Mouse (Mus musculus) cerebellum, postnatal 36 days (tissue): ENCODE measurements around the gene Tcte1.

Experiments
- DNase-seq, 2 experiments: peaks; one replicate each; pipeline ENCODE4 v3.0.0; 2021 to 2022; ENCODE audit warnings: mixed read lengths in 2 of 2

Gene Tcte1

DNA sequence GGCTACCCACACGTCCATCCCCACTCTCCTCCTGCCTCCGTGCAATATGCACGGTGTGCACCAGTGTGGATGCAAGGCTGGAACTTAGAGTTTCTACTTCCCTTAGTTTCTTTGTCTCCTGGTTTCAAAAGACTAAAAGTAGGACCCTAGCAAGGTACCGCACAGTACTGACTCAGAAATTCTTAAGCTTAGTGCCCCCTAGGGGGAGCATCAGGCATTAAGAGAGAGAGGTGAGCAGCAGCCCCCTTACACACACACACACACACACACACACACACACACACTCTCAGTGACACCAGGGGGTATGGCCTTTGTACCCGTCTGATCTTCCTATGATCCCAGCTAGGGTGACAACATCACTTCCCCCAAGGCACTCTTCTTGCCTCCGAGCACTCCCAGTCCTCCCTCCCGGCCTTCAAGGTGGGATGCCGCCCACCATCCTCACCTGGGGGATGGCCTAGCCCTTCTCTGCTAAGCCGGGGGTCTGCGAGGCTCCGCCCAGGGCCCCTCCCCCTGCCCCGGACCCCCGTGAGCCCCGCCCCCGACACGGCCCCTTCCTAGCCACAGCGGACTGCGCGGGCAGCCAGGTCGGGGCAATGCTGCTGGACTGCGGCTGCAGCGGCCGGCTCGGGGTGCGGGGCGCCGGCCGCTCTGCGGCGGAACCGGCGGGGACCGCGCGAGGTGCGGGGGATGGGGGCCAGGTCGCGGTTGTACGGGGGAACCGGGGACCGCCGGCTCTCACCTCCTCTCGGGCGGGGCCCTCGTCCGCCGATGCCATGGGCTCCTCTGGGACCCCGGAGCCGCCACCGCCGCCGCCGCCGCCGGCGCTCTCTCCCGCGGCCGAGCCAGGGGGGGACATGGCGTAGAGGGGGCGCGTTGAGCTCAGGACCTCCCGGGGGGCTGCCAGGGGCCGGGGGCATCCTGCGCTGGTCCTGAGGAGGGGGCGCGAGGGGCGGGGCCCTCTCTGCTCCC lies 25.6 kb downstream of the Tcte1 start:
- peak; percentile 76 to 80 for DNase-seq

- peak; percentile 78 to 87 for DNase-seq
These were observed 26.5 kb downstream of the Tcte1 start, which contains the start of gene Tmem151b for GRCm38 (mm10) chr17:45549617-45550181. Gene Tmem151b, minus strand, starts transcription at chr17:45549677.

DNA sequence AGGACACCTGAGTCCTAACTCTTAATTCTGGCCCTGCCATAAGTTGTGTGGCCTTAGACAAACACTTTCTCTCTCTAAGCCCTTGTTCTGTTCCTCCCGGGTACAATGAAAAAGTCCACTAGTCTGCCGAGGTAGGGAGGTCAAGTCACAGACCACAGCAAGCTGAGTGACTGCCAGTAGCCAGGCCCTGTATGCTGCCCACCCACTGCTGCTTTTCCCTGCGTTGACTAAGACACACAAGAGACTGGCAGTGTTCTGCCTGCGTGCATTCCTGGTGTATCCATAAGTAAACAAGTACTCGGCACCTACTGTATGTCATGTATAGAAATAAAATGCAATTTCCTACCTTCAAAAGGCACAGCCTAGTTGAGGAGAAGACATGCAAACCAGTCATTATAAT lies 27.0 kb downstream of the Tcte1 start:
- peak in 1 of 2 experiments; percentile 36 for DNase-seq

- no peak for DNase-seq
These were observed 28.1 kb downstream of the Tcte1 start for GRCm38 (mm10) chr17:45551249-45551796.

GRCm38 (mm10) chr17:45551816-45552451 lies 28.7 kb downstream of the Tcte1 start:
- DNase-seq: peak; percentile 90 to 96

DNA sequence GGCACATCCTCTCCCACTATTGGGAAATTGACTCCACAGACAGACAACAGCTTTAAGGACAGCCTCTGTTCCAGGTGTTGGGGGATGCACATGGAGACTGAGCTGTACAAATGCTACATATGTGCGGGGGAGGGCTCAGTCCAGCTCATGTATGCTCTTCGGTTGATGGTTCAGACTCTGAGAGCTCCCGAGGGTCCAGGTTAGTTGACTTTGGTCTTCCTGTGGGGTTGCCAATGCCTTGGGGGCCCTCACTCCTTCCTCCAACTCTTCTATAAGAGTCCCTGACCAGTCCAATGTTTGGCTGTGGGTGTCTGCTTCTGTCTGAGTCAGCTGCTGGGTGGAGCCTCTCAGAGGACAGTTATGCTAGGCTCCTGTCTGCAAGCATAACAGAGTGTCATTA lies 29.8 kb downstream of the Tcte1 start:
- DNase-seq: no peak

GRCm38 (mm10) chr17:45554420-45554819 lies 31.2 kb downstream of the Tcte1 start:
- DNase-seq: no peak

GRCm38 (mm10) chr17:45555452-45556106 lies 32.3 kb downstream of the Tcte1 start, which contains the start of gene Nfkbie:
Gene Nfkbie, plus strand, starts transcription at chr17:45555703.
- DNase-seq: peak; percentile 93 to 94

- DNase-seq: no peak
These were observed 32.9 kb downstream of the Tcte1 start for GRCm38 (mm10) chr17:45556107-45556489.

- DNase-seq: no peak
These were observed 33.4 kb downstream of the Tcte1 start for GRCm38 (mm10) chr17:45556514-45557245.

GRCm38 (mm10) chr17:45557246-45557824 lies 34.1 kb downstream of the Tcte1 start:
- no peak for DNase-seq

DNA sequence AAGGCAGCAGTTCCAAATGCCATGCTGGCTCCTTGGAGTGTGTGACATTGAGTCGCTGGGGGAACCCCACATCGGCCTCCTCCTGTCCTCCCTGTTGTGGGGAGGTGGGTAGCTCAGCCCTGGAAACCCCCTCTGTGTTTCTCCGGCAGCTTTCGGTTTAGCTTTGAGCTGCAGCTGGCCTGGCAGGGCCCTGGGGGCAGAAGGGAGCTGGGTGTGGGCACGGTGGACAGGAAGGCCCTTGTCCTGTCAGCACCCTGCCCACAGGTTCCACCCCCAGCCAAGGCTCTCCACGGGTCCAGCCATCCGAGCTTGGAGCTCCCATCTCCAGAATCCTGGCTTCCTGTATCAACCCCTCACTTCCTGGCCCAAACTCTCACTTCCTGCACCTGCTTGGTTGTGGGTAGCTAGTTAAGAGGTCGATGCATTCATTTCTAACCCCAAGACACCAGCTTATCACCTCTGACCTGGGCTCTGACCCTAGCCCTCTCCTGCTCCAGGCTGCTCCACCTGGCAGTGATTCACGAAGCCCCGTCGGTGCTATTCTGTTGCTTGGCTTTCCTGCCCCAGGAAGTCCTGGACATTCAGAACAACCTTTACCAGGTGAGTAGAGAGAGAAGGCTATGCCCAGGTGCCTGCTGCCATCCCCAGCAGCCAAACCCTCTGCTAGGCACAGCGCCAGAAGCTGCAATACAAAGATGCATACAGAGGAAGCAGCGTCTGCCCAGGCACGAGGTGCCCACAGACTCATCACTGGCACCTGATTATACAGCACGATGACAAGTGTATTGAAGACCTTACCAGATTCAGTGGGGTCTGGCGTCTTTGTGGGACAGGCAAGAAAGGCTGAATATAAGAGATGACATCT lies 35.0 kb downstream of the Tcte1 start:
- peak in 1 of 2 experiments; percentile 38 for DNase-seq

DNA sequence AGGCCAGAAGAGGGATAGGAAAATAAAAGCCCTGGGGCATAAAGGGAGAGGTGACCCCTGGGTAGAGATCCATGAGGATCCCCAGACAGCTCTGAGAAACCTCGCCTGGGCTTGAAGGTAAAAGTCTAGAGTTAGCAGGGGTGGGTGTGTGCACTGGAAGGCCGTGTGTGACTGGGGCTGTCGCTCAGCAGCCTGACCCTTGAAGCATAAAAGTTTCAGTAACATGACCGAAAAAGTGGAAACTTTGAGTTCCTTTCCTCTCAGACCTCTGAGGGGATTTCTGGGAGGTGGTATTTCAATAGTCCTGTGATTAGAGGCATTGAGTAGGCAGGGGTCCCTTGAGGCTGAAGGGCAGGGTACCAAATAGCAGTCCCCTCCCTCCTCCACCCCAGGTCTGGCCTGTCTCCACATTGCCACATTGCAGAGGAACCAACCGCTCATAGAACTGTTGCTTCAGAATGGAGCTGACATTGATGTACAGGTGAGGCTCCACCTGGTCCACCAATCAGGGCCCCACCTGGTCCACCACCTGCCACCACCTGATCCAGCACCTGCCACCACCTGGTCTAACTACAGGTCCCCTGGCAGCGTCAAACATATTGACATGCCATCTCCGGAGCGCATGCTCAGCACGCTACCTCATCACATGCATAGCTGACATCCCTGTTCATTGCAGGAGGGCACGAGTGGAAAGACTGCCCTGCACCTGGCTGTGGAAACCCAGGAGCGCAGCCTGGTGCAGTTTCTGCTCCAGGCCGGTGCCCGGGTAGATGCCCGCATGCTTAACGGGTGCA lies 36.7 kb downstream of the Tcte1 start:
- peak; percentile 53 to 72 for DNase-seq

- DNase-seq: no peak
These were observed 40.0 kb downstream of the Tcte1 start for GRCm38 (mm10) chr17:45563216-45563615.

DNA sequence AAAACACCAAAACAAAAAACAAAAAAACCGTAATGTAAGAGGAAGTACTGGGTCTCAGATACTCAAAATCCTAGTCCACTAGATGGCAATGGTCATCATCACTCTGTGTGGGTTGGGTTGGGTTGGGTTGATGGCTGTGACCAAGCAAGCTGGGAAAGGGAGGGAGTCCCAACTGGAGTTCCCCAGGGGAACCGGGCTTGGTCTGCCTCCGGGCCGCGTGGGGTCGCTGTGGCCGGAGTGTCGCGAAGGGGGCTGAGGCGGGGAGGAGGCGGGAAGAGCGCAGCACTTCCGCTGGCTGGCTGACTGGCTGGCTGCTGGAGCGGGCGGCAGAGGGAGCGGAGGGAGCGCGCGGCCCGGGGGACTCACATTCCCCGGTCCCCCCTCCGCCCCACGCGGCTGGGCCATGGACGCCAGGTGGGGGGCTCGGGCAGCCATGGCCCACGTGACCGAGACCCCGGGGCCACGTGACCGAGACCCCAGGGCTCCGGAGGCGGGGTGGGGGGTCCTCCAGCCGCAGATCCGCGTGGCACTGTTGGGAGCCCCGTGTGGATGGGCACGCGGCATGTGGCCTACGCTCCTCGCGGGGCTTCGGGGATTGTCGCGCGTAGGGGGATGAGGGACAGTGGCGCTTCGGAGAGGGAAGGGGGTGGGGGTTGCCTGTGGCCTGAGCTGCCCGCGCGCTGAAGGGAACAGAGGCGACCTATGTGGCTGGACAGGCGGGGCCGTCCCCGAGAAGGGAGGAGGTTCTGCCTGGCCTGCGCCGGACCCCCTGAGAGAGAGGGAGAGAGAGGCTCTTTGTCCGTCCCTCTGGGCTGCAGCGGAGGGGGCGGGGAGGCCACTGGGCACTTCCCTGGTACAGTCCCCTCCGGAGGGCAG lies 40.7 kb downstream of the Tcte1 start, which contains the start of gene Slc35b2:
TSS of gene Slc35b2 (plus strand) at position 220 of the 876 bp plus-strand sequence.
- DNase-seq: peak; percentile 90 to 94

DNA sequence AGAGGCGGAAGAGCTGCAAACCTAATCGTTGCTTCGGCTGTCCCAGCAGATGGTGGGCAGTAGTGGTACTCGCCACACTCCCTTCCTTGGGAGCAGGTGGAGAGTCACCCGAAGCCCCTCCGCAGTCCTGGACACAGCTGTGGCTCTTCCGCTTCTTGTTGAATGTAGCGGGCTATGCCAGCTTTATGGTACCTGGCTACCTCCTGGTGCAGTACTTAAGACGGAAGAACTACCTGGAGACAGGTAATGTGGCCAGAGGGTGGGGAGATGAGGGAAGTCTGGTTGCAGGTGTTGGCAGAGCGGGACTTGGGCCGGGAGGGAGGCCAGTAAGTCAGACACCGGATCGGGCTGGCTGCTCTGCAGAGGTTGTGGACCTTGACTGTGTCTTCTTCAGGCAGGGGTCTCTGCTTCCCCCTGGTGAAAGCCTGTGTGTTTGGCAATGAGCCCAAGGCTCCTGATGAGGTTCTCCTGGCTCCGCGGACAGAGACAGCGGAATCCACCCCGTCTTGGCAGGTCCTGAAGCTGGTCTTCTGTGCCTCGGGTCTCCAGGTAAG lies 41.4 kb downstream of the Tcte1 start:
- no peak for DNase-seq

DNA sequence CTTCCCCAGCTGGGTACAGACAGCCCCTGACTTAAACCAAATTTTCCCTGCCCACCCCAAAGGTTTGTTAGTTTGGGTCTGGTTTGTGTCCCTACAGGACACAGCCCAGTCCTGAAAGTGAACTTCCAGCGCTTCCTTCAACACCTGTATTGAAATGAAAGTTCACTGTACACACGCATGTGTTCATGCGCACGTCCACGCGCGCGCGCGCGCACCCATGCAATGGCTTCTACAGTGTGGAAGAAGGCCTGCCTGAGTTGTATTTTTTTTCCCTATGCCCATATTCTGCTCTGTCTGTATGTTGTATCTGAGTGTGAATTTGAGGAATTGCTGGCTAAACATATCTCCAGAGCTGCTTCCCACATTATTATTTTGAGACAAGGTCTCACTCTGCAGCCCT lies 41.9 kb downstream of the Tcte1 start:
- no peak for DNase-seq

DNA sequence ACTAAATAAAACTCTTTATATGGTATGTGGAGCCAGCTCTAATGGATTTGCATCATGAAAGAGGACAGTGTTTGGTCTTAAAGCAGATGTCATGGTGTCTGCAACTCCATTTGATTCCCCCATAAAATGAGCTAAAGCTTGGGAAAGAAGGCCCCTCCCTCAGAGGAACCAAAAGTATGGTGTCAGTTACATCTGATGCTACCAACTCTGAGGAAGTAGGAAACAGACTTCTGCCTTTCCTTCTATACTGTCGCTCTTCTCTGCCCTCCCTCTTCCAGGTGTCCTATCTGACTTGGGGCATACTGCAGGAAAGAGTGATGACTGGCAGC lies 42.8 kb downstream of the Tcte1 start:
- no peak for DNase-seq
